Mouse (Mus musculus) embryonic facial prominence, embryonic 13.5 days (tissue): ENCODE data around the gene Rgs3. TPM values are rescaled to one million over a fixed set of nuclear protein-coding genes. Genes with fewer than 3 reads are reported as not detected.
A peak's percentile ranks its signal among the peaks of the same experiment; 100 is the strongest.

Source experiments
- ATAC-seq: fragments of 200-750 bp; cut with Nextera tagmentation; 2 replicates; pipeline ENCODE4 v1.8.0; 2017; ENCODE audit warnings: low read depth; ENCODE audit not compliant: insufficient number of reproducible peaks, insufficient read depth, low FRiP score, low TSS enrichment
- H3K27ac ChIP-seq: fragments of 300-500 bp; sonication (generic); 2 replicates; pipeline ENCODE4 v1.5.1; 2015; ENCODE audit warnings: moderate library complexity, mild to moderate bottlenecking, inconsistent platforms
- H3K27me3 ChIP-seq: fragments of 300-500 bp; sonication (generic); 2 replicates; pipeline ENCODE4 v1.6.1; 2015; ENCODE audit warnings: mild to moderate bottlenecking, inconsistent platforms
- H3K36me3 ChIP-seq: fragments of 300-500 bp; sonication (generic); 2 replicates; pipeline ENCODE4 v1.6.1; 2015; ENCODE audit warnings: mild to moderate bottlenecking, inconsistent platforms
- H3K4me1 ChIP-seq: fragments of 300-500 bp; sonication (generic); 2 replicates; pipeline ENCODE4 v1.6.1; 2015; ENCODE audit warnings: inconsistent platforms
- H3K4me2 ChIP-seq: fragments of 300-500 bp; sonication (generic); 2 replicates; pipeline ENCODE4 v1.6.1; 2015; ENCODE audit warnings: moderate library complexity, mild to moderate bottlenecking, inconsistent platforms
- H3K4me3 ChIP-seq: fragments of 300-500 bp; sonication (generic); 2 replicates; pipeline ENCODE4 v1.5.1; 2015; ENCODE audit warnings: mild to moderate bottlenecking, inconsistent platforms
- H3K9ac ChIP-seq: fragments of 300-500 bp; sonication (generic); 2 replicates; pipeline ENCODE4 v1.6.1; 2015; ENCODE audit warnings: mild to moderate bottlenecking, inconsistent platforms
- H3K9me3 ChIP-seq: fragments of 300-500 bp; sonication (generic); 2 replicates; pipeline ENCODE4 v1.6.1; 2016; ENCODE audit warnings: inconsistent platforms
- WGBS: fragments of 180-500 bp; shearing (Covaris S2); methylation state at CpG from one replicate; pipeline ENCODE4 v1.1.7; 2015; ENCODE audit warnings: mixed read lengths; 5-methylcytosine and 5-hydroxymethylcytosine counted together
- polyA plus RNA-seq: library from polyadenylated mRNA; unstranded; fragments of >200 nt; fragmentation: Nextera tagmentation; extraction: Ambion mirVana; gene quantifications from 2 replicates; pipeline ENCODE4 v1.2.1, GENCODE M21; 2015

Gene Rgs3
- polyA plus RNA-seq, 1 experiment from 2014 or later, result 50.8 TPM

- Histone ChIP-seq H3K9ac (no peak overlapping the region), H3K9me3 (no peaks in the 10 kb centered on the region), H3K4me3 (no peak overlapping the region), H3K4me2 (no peak overlapping the region), H3K36me3 (no peaks in the 10 kb centered on the region), H3K27ac (0 out of 2 replicates have a peak overlapping the region, but pooled peaks have one; percentile 22), H3K4me1 (peaks cover 37% of the 10 kb centered on the region), H3K27me3 (no peaks in the 10 kb centered on the region)
- no peak for ATAC-seq
- 61% methylated on average over 9 of the region's 9 CpGs for WGBS
Measured at GRCm38 (mm10) chr4:62607345-62607744, 47.7 kb downstream of the Rgs3 start.

GRCm38 (mm10) chr4:62607805-62608204 lies 48.2 kb downstream of the Rgs3 start:
- WGBS, result 78% methylated on average over 6 of the region's 6 CpGs
- Histone ChIP-seq H3K27ac (0 out of 2 replicates have a peak overlapping the region, but pooled peaks have one; percentile 22), H3K4me3 (no peak overlapping the region), H3K9me3 (no peaks in the 10 kb centered on the region), H3K4me2 (no peak overlapping the region), H3K4me1 (peaks cover 42% of the 10 kb centered on the region), H3K36me3 (no peaks in the 10 kb centered on the region), H3K27me3 (no peaks in the 10 kb centered on the region), H3K9ac (no peak overlapping the region)
- ATAC-seq, result no peak

GRCm38 (mm10) chr4:62609333-62609732 lies 49.7 kb downstream of the Rgs3 start:
- ATAC-seq, result no peak
- Histone ChIP-seq H3K36me3 (no peaks in the 10 kb centered on the region), H3K4me3 (no peak overlapping the region), H3K9ac (no peak overlapping the region), H3K4me1 (peaks cover 56% of the 10 kb centered on the region), H3K27me3 (no peaks in the 10 kb centered on the region), H3K9me3 (no peaks in the 10 kb centered on the region), H3K4me2 (no peak overlapping the region), H3K27ac (0 out of 2 replicates have a peak overlapping the region, but pooled peaks have one; percentile 44)
- 84% methylated on average over 4 of the region's 4 CpGs for WGBS

GRCm38 (mm10) chr4:62610142-62610675 lies 50.6 kb downstream of the Rgs3 start:
- Histone ChIP-seq H3K9me3 (no peaks in the 10 kb centered on the region), H3K27me3 (no peaks in the 10 kb centered on the region), H3K36me3 (no peaks in the 10 kb centered on the region), H3K4me1 (peaks cover 59% of the 10 kb centered on the region), H3K9ac (no peak overlapping the region), H3K4me3 (no peak overlapping the region), H3K4me2 (no peak overlapping the region), H3K27ac (peak overlapping the region; percentile 44; the same call in 1 of the 2 replicates)
- 22% methylated on average over 16 of the region's 16 CpGs for WGBS
- ATAC-seq, result no peak

GRCm38 (mm10) chr4:62612601-62613501 lies 53.2 kb downstream of the Rgs3 start:
- Histone ChIP-seq H3K9ac (peak overlapping the region; percentile 1; the same call in 1 of the 2 replicates), H3K4me3 (no peak overlapping the region), H3K4me1 (peaks cover 44% of the 10 kb centered on the region), H3K27me3 (0 out of 2 replicates have a peak, but pooled peaks cover 3% of the 10 kb centered on the region), H3K4me2 (no peak overlapping the region), H3K27ac (peak overlapping the region; percentile 64), H3K36me3 (no peaks in the 10 kb centered on the region), H3K9me3 (no peaks in the 10 kb centered on the region)
- WGBS, result 46% methylated on average over 22 of the region's 22 CpGs
- 0 out of 2 replicates have a peak, but pooled peaks have one; percentile 27 for ATAC-seq

- Histone ChIP-seq H3K9me3 (no peaks in the 10 kb centered on the region), H3K4me1 (peaks cover 39% of the 10 kb centered on the region), H3K36me3 (no peaks in the 10 kb centered on the region), H3K4me2 (no peak overlapping the region), H3K9ac (0 out of 2 replicates have a peak overlapping the region, but pooled peaks have one; percentile 1), H3K4me3 (no peak overlapping the region), H3K27me3 (0 out of 2 replicates have a peak, but pooled peaks cover 3% of the 10 kb centered on the region), H3K27ac (peak overlapping the region; percentile 64)
- no peak for ATAC-seq
- 66% methylated on average over 13 of the region's 13 CpGs for WGBS
Measured at GRCm38 (mm10) chr4:62613646-62614365, 54.2 kb downstream of the Rgs3 start.

- Histone ChIP-seq H3K4me1 (peaks cover 37% of the 10 kb centered on the region), H3K4me2 (no peak overlapping the region), H3K4me3 (no peak overlapping the region), H3K27ac (no peak overlapping the region), H3K36me3 (no peaks in the 10 kb centered on the region), H3K9ac (no peak overlapping the region), H3K9me3 (no peaks in the 10 kb centered on the region), H3K27me3 (0 out of 2 replicates have a peak, but pooled peaks cover 3% of the 10 kb centered on the region)
- 74% methylated on average over 9 of the region's 9 CpGs for WGBS
- ATAC-seq, result no peak
Measured at GRCm38 (mm10) chr4:62617856-62618440, 58.3 kb downstream of the Rgs3 start.

GRCm38 (mm10) chr4:62619232-62619964 lies 59.8 kb downstream of the Rgs3 start:
- H3K4me1 ChIP-seq, result peaks cover 31% of the 10 kb centered on the region
- 0 out of 2 replicates have a peak, but pooled peaks cover 3% of the 10 kb centered on the region for H3K27me3 ChIP-seq
- H3K9ac ChIP-seq, result peak overlapping the region; percentile 46; the same call in 1 of the 2 replicates
- no peaks in the 10 kb centered on the region for H3K36me3 ChIP-seq
- H3K4me3 ChIP-seq, result peak overlapping the region; percentile 12
- no peak for ATAC-seq
- H3K9me3 ChIP-seq, result no peaks in the 10 kb centered on the region
- WGBS, result 35% methylated on average over 16 of the region's 16 CpGs
- H3K4me2 ChIP-seq, result no peak overlapping the region; the same call in 1 of the 2 replicates
- peak overlapping the region; percentile 55 for H3K27ac ChIP-seq

GRCm38 (mm10) chr4:62619965-62620244 lies 60.3 kb downstream of the Rgs3 start:
- H3K27ac ChIP-seq, result 0 out of 2 replicates have a peak overlapping the region, but pooled peaks have one; percentile 55
- no peaks in the 10 kb centered on the region for H3K9me3 ChIP-seq
- H3K27me3 ChIP-seq, result 0 out of 2 replicates have a peak, but pooled peaks cover 3% of the 10 kb centered on the region
- 0 out of 2 replicates have a peak overlapping the region, but pooled peaks have one; percentile 46 for H3K9ac ChIP-seq
- WGBS, result 94% methylated on average over 3 of the region's 3 CpGs
- peaks cover 33% of the 10 kb centered on the region for H3K4me1 ChIP-seq
- H3K36me3 ChIP-seq, result no peaks in the 10 kb centered on the region
- H3K4me3 ChIP-seq, result peak overlapping the region; percentile 12
- no peak overlapping the region for H3K4me2 ChIP-seq
- ATAC-seq, result no peak

GRCm38 (mm10) chr4:62621151-62621550 lies 61.5 kb downstream of the Rgs3 start:
- no peak for ATAC-seq
- peak overlapping the region; percentile 62; the same call in 1 of the 2 replicates for H3K27ac ChIP-seq
- no peaks in the 10 kb centered on the region for H3K36me3 ChIP-seq
- 0 out of 2 replicates have a peak overlapping the region, but pooled peaks have one; percentile 18 for H3K4me2 ChIP-seq
- H3K4me3 ChIP-seq, result no peak overlapping the region
- H3K9ac ChIP-seq, result no peak overlapping the region
- H3K9me3 ChIP-seq, result no peaks in the 10 kb centered on the region
- 0 out of 2 replicates have a peak, but pooled peaks cover 3% of the 10 kb centered on the region for H3K27me3 ChIP-seq
- 86% methylated on average over 9 of the region's 9 CpGs for WGBS
- peaks cover 46% of the 10 kb centered on the region for H3K4me1 ChIP-seq
